Mouse (Mus musculus): Measurements from ENCODE around the gene Armt1. TPM values are rescaled to one million over a fixed set of nuclear protein-coding genes. Genes with fewer than 3 reads are reported as not detected.
A peak's percentile ranks its signal among the peaks of the same experiment; 100 is the strongest.
"Not testable (repeated sequence)": the region's sequence is repeated elsewhere in the genome, so short reads cannot be mapped to it uniquely, and the experiment has no call there.

Gene Armt1
- polyA plus RNA-seq, 1 experiment from 2014 or later: 14.3 TPM

- WGBS: 88% methylated on average over 5 of the region's 5 CpGs
- Histone ChIP-seq H3K4me2 (replicated peaks) (no peak overlapping the region), H3K9ac (replicated peaks) (no peak overlapping the region), H3K4me3 (no peak overlapping the region), H3K27me3 (no peaks in the 10 kb centered on the region), H3K27ac (replicated peaks) (no peak overlapping the region), H3K36me3 (peaks cover 4% of the 10 kb centered on the region; the same call in 1 of the 2 replicates), H3K9me3 (no peaks in the 10 kb centered on the region), H3K4me1 (no peaks in the 10 kb centered on the region)
- no peak for ATAC-seq (replicated peaks)
Measured at GRCm38 (mm10) chr10:4398058-4398457, 34.2 kb upstream of the Armt1 start.

- 51% methylated on average over 5 of the region's 5 CpGs for WGBS
- Histone ChIP-seq H3K4me3 (no peak overlapping the region), H3K27me3 (no peaks in the 10 kb centered on the region), H3K4me1 (no peaks in the 10 kb centered on the region), H3K4me2 (replicated peaks) (no peak overlapping the region), H3K36me3 (peaks cover 16% of the 10 kb centered on the region), H3K9me3 (no peaks in the 10 kb centered on the region), H3K27ac (replicated peaks) (no peak overlapping the region), H3K9ac (replicated peaks) (no peak overlapping the region)
- ATAC-seq (replicated peaks): peak; percentile 59
Measured at GRCm38 (mm10) chr10:4404895-4405491, 27.3 kb upstream of the Armt1 start.

DNA sequence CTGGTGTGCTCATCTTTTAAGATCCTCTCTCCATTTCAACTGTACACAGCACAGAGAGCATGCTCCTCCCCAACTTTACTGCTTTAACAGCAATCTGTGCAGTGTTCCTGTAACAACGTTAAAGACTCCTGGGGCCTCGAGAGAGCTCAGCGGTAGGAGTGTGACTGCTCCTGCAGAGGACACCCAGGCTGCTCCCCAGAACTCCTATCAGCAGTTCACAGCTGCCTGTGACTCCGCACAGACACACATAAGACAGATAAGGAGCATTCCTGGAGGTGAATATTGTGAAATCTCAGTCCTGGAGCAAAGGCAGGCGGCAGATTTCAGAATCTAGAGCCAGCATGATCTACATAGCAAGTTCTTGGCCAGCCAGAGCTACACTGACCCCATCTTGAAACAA lies 26.8 kb upstream of the Armt1 start:
- Histone ChIP-seq H3K27me3 (no peaks in the 10 kb centered on the region), H3K4me3 (no peak overlapping the region), H3K27ac (replicated peaks) (no peak overlapping the region), H3K9me3 (no peaks in the 10 kb centered on the region), H3K4me1 (no peaks in the 10 kb centered on the region), H3K36me3 (peaks cover 21% of the 10 kb centered on the region), H3K4me2 (replicated peaks) (no peak overlapping the region), H3K9ac (replicated peaks) (no peak overlapping the region)
- ATAC-seq (replicated peaks): 0 out of 2 replicates have a peak, but pooled peaks have one; percentile 18
- WGBS: 84% methylated on average over 5 of the region's 5 CpGs

DNA sequence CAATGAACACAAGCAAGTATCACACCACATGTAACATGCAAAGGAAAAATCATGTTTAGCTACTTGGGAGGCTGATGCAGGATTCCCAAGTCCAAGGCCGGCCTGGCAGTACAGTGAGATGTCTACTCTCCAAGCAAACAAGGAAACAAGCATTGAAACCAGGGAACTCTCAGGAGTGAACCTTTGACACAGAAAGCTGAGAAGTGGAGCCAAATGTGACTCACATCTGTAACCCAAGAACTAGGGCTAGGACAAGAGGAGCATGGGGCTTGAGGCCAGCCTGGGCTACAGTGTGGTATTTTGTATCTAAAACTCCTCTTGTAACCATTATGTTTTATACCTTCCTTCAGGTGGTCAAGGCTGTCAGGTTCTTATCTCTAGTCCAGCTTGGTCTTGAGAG lies 25.1 kb upstream of the Armt1 start:
- ATAC-seq (replicated peaks): no peak
- Histone ChIP-seq H3K9ac (replicated peaks) (no peak overlapping the region), H3K4me1 (no peaks in the 10 kb centered on the region), H3K9me3 (no peaks in the 10 kb centered on the region), H3K4me2 (replicated peaks) (no peak overlapping the region), H3K27ac (replicated peaks) (no peak overlapping the region), H3K36me3 (peaks cover 29% of the 10 kb centered on the region), H3K27me3 (no peaks in the 10 kb centered on the region), H3K4me3 (no peak overlapping the region)
- 100% methylated on average over 1 of the region's 1 CpGs for WGBS

GRCm38 (mm10) chr10:4425245-4425644 lies 7.0 kb upstream of the Armt1 start:
- H3K9me3 ChIP-seq: no peaks in the 10 kb centered on the region
- peaks cover 40% of the 10 kb centered on the region for H3K36me3 ChIP-seq
- no peaks in the 10 kb centered on the region for H3K4me1 ChIP-seq
- no peak overlapping the region for H3K4me2 ChIP-seq (replicated peaks)
- H3K4me3 ChIP-seq: no peak overlapping the region
- H3K27me3 ChIP-seq: no peaks in the 10 kb centered on the region
- ATAC-seq (replicated peaks): no peak
- no peak overlapping the region for H3K9ac ChIP-seq (replicated peaks)
- H3K27ac ChIP-seq (replicated peaks): no peak overlapping the region
- WGBS: 84% methylated on average over 8 of the region's 8 CpGs

DNA sequence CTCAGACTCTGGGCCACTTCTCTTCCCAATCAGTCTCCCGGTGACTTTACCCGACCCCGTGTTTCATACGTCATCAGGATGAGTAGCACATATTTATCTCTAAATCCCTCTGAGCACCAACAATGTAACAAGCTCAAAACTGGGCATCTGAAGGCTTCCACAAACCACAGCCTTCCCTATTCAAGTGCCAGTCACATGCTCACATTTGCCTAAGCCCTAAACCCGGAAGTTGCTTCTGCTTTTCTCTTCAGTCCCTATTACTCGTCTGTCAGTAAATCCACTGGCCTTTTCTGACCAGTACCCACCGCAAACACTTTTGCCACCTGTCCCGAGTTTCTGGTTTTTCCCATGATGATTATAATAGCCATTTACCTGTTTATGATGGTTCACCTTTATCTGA lies 1.9 kb upstream of the Armt1 start:
- Histone ChIP-seq H3K4me3 (no peak overlapping the region), H3K4me2 (replicated peaks) (no peak overlapping the region), H3K4me1 (peaks cover 22% of the 10 kb centered on the region), H3K9ac (replicated peaks) (no peak overlapping the region; the same call in 1 of the 2 replicates), H3K36me3 (peaks cover 16% of the 10 kb centered on the region), H3K27ac (replicated peaks) (no peak overlapping the region), H3K9me3 (no peaks in the 10 kb centered on the region), H3K27me3 (no peaks in the 10 kb centered on the region)
- no peak for ATAC-seq (replicated peaks)
- 89% methylated on average over 8 of the region's 8 CpGs for WGBS

DNA sequence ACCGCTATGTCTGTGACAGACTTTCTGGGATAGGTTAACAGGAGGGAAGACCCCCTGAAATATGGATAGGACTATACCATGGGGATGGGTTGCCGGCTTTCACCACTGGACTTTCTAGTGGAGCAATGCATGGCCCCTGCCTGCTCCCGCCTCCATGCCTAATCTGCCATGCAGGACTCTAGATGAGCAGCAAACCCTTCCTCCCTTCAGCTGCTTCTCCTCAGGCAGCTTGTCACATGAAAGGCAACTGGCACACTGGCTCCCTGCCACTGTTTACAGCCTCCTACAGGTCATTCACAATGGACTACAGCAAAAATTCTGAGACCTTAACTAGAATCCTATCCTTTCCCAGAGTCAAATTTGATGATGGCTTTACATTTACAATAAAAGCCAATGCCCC lies 1.4 kb upstream of the Armt1 start:
- peak overlapping the region; percentile 68; the same call in 1 of the 2 replicates for H3K4me2 ChIP-seq (replicated peaks)
- H3K9ac ChIP-seq (replicated peaks): peak overlapping the region; percentile 79; the same call in 1 of the 2 replicates
- no peaks in the 10 kb centered on the region for H3K27me3 ChIP-seq
- peaks cover 22% of the 10 kb centered on the region for H3K4me1 ChIP-seq
- no peak overlapping the region for H3K4me3 ChIP-seq
- H3K27ac ChIP-seq (replicated peaks): no peak overlapping the region
- H3K9me3 ChIP-seq: no peaks in the 10 kb centered on the region
- peaks cover 11% of the 10 kb centered on the region for H3K36me3 ChIP-seq
- no peak for ATAC-seq (replicated peaks)
- 78% methylated on average over 3 of the region's 3 CpGs for WGBS

DNA sequence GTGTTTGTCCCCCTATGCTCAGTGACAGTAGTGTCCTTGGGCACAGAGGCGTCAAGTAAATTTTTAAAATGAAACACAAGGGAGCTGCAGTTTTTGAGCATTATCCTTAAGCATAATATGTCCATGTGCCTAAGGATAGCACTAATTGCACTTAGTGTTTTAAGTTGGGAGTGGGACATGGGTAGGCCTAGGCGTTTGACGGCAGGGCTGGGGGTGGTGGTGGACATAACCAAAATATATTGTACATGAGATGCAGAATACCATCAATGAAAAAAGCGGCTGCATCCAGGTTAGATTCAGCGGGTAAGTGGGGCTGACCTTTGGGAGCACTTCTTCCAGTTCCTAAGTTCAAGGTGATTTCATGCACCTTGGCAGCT lies 533 bp upstream of the Armt1 start:
- H3K27me3 ChIP-seq: no peaks in the 10 kb centered on the region
- 10% methylated on average over 5 of the region's 5 CpGs for WGBS
- peak overlapping the region; percentile 75 for H3K4me3 ChIP-seq
- peak; percentile 44 for ATAC-seq (replicated peaks)
- H3K27ac ChIP-seq (replicated peaks): peak overlapping the region; percentile 73
- peak overlapping the region; percentile 68 for H3K4me2 ChIP-seq (replicated peaks)
- H3K9me3 ChIP-seq: no peaks in the 10 kb centered on the region
- H3K9ac ChIP-seq (replicated peaks): peak overlapping the region; percentile 79
- H3K36me3 ChIP-seq: peaks cover 2% of the 10 kb centered on the region; the same call in 1 of the 2 replicates
- peaks cover 22% of the 10 kb centered on the region for H3K4me1 ChIP-seq

GRCm38 (mm10) chr10:4432996-4433755 lies 909 bp downstream of the Armt1 start:
- peaks cover 22% of the 10 kb centered on the region for H3K4me1 ChIP-seq
- ATAC-seq (replicated peaks): no peak
- no peaks in the 10 kb centered on the region for H3K36me3 ChIP-seq
- H3K4me2 ChIP-seq (replicated peaks): peak overlapping the region; percentile 53
- 8% methylated on average over 19 of the region's 19 CpGs for WGBS
- no peaks in the 10 kb centered on the region for H3K27me3 ChIP-seq
- H3K9ac ChIP-seq (replicated peaks): peak overlapping the region; percentile 76
- H3K4me3 ChIP-seq: peak overlapping the region; percentile 75
- H3K27ac ChIP-seq (replicated peaks): peak overlapping the region; percentile 83
- H3K9me3 ChIP-seq: no peaks in the 10 kb centered on the region

- ATAC-seq (replicated peaks); H3K4me2 ChIP-seq (replicated peaks): not testable (repeated sequence)
- WGBS: 90% methylated on average over 2 of the region's 2 CpGs
Measured at GRCm38 (mm10) chr10:4433871-4434270, 1.6 kb downstream of the Armt1 start.

DNA sequence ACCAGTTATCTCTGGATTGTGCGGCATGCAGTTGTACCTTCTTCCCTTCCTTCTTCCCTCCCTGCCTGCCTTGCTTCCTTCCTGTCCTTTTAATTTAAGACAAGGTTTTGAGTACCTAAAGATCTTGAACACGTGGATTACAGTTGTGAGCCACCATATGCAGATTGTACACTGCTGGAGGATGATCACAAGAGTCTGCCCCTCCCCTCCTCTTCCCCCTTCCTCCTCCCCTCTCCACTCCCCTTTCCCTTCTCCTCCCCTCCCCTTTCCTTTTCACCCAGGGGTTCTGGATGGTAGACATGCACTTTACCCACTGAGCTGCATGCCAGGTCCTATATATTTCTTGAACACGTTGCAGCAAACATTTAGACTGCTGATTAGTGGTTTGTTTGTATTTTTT lies 3.1 kb downstream of the Armt1 start:
- no peaks in the 10 kb centered on the region for H3K9me3 ChIP-seq
- no peak for ATAC-seq (replicated peaks)
- WGBS: 88% methylated on average over 3 of the region's 3 CpGs
- no peak overlapping the region for H3K27ac ChIP-seq (replicated peaks)
- no peak overlapping the region for H3K4me2 ChIP-seq (replicated peaks)
- no peak overlapping the region for H3K4me3 ChIP-seq
- H3K27me3 ChIP-seq: no peaks in the 10 kb centered on the region
- H3K9ac ChIP-seq (replicated peaks): no peak overlapping the region
- H3K36me3 ChIP-seq: peaks cover 12% of the 10 kb centered on the region
- peaks cover 22% of the 10 kb centered on the region for H3K4me1 ChIP-seq

More at GRCm38 (mm10) chr10:4433871-4434270, 1.6 kb downstream of the Armt1 start:
- H3K36me3 ChIP-seq; H3K4me3 ChIP-seq; H3K9ac ChIP-seq (replicated peaks); H3K27me3 ChIP-seq; H3K27ac ChIP-seq (replicated peaks); H3K9me3 ChIP-seq: not testable (repeated sequence)
- peaks cover 22% of the 10 kb centered on the region for H3K4me1 ChIP-seq

DNA sequence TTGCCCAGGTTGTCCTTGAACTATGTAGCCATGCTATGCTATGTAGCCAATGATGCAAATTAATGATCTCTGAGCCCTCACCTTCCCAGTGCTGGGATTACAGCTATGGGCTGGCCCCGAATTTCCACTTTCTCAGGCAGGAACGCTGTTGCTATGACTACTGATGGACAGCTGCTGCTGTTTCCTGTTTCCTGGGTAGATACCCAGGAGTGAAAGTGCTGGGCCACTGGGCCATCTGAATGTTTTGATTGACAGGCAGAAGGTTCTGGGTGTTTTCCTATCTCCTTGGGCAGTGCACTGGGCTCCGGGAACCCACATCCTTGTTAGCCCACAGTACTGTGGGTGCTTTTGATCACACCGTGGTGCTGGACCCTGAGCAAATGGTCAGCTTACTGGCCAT lies 24.1 kb downstream of the Armt1 start:
- Histone ChIP-seq H3K4me2 (replicated peaks) (no peak overlapping the region), H3K9ac (replicated peaks) (no peak overlapping the region), H3K27me3 (no peaks in the 10 kb centered on the region), H3K9me3 (no peaks in the 10 kb centered on the region), H3K27ac (replicated peaks) (no peak overlapping the region), H3K4me3 (no peak overlapping the region), H3K4me1 (no peaks in the 10 kb centered on the region), H3K36me3 (peaks cover 9% of the 10 kb centered on the region; the same call in 1 of the 2 replicates)
- ATAC-seq (replicated peaks): no peak
- WGBS: 87% methylated on average over 4 of the region's 4 CpGs
